16 mouse cellular contexts compared by ENCODE assay signal in the genomic region with DNA sequence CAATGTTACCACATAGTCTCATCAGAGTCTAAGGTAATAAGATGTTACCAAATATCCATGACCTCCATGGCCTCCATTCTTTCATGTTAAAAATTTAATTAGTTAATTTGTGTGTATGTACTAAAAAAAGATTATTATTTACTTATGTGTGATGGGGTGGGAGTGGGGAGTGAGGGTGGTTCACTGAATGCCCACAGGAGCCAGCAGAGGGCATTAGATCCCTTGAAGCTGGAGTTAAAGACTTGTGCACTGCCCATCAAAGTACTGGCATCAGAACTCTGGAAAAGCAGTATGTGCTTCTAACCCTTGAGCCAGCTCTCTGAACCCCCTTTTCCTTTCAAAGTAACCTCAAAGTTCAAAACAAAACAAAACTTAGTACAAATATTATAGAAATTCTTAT. TPM values are rescaled to one million over a fixed set of nuclear protein-coding genes. Genes with fewer than 3 reads are reported as not detected.
DNase-seq lines count a peak whose midpoint lies in the region; ATAC-seq and TF ChIP-seq lines count a peak whose summit lies in the region.
"Had no signal": no experiment of that assay in that cellular context is flagged by ENCODE, and none has a peak within 500 bp of the region (broad histone marks: within the 10 kb centered on the region; RNA-seq: fewer than 3 reads in every experiment).

No protein-coding gene starts in this region.

- no peaks in the 10 kb centered on the region for H3K4me1 ChIP-seq in kidney, adult 2 months (ENCODE audit: control insufficient read depth, insufficient read depth, low read length)
- H3K4me1 ChIP-seq in stomach, postnatal 0 days (replicated peaks; ENCODE audit: control insufficient read depth, insufficient read depth) = no peaks in the 10 kb centered on the region
- H3K4me1 ChIP-seq: heart, embryonic 12.5 days; neural tube, embryonic 13.5 days had no signal

- H3K27me3 ChIP-seq in kidney, adult 2 months (replicated peaks; ENCODE audit: control insufficient read depth, insufficient read depth, low read length) = no peaks in the 10 kb centered on the region
- H3K27me3 ChIP-seq in stomach, postnatal 0 days (ENCODE audit: control insufficient read depth, insufficient read depth, low read length) = no peaks in the 10 kb centered on the region
- H3K27me3 ChIP-seq: heart, embryonic 12.5 days; neural tube, embryonic 13.5 days had no signal

- ATAC-seq in CD4-positive, CD25-positive, alpha-beta regulatory T cell, adult 4 months = no peak
- ATAC-seq in stomach, postnatal 0 days (ENCODE audit: low FRiP score, low TSS enrichment) = no peak
- no peak for ATAC-seq in cerebellum, adult (ENCODE audit: insufficient number of reproducible peaks, low FRiP score, low TSS enrichment)
- ATAC-seq: inflammation-experienced regulatory T-cells, adult 6 months had no signal

- no peaks in the 10 kb centered on the region; the same call in 1 of the 2 replicates for H3K36me3 ChIP-seq in kidney, adult 2 months (ENCODE audit: control insufficient read depth, insufficient read depth, low read length)
- H3K36me3 ChIP-seq in stomach, postnatal 0 days (ENCODE audit: control insufficient read depth, insufficient read depth, low read length) = no peaks in the 10 kb centered on the region; the same call in 1 of the 2 replicates

- H3K27ac ChIP-seq in kidney, adult 2 months (ENCODE audit: insufficient read depth, low read depth, low read length) = no peak overlapping the region
- no peak overlapping the region for H3K27ac ChIP-seq in stomach, postnatal 0 days (replicated peaks)
- H3K27ac ChIP-seq: neural tube, embryonic 13.5 days had no signal

- H3K4me3 ChIP-seq in kidney, adult 2 months (ENCODE audit: insufficient read depth, low read depth, low read length) = no peak overlapping the region
- no peak overlapping the region for H3K4me3 ChIP-seq in stomach, postnatal 0 days (ENCODE audit: low read depth, low read length)
- H3K4me3 ChIP-seq: heart, embryonic 12.5 days; neural tube, embryonic 13.5 days had no signal

- no peak overlapping the region for H3K9ac ChIP-seq in stomach, postnatal 0 days (ENCODE audit: low read length)
- H3K9ac ChIP-seq: heart, embryonic 12.5 days; neural tube, embryonic 13.5 days had no signal

- H3K9me3 ChIP-seq in stomach, postnatal 0 days (ENCODE audit: control insufficient read depth, low read length) = no peaks in the 10 kb centered on the region
- H3K9me3 ChIP-seq: heart, embryonic 12.5 days; neural tube, embryonic 13.5 days had no signal

- TF ChIP-seq CTCF in kidney, adult 2 months (conservative IDR thresholded peaks at IDR 0.05; ENCODE audit: insufficient read depth, insufficient read length, low read depth, low read length) = peak; percentile 35
- peak; percentile 49 for TF ChIP-seq CTCF in stomach, postnatal 0 days (IDR thresholded peaks at IDR 0.05; ENCODE audit: low read depth)

- no peak for TF ChIP-seq POLR2A in kidney, adult 2 months (IDR thresholded peaks at IDR 0.05; ENCODE audit: low read depth, low read length)

- TF ChIP-seq EP300 in stomach, postnatal 0 days (optimal IDR thresholded peaks at IDR 0.05) = no peak

- H3K4me2 ChIP-seq in stomach, postnatal 0 days (replicated peaks; ENCODE audit: low read depth) = no peak overlapping the region
- H3K4me2 ChIP-seq: heart, embryonic 12.5 days; neural tube, embryonic 13.5 days had no signal

- DNase-seq in CD4-positive, CD25-positive, alpha-beta regulatory T cell, adult 2 months (ENCODE audit: low read depth, low spot score) = peak; percentile 5
- no peak for DNase-seq in kidney, adult 2 months
- DNase-seq in kidney, postnatal 10 days = no peak
- peak; percentile 15 for DNase-seq in lung, postnatal 36 days
- DNase-seq in lung, adult 18-20 months = no peak
- no peak for DNase-seq in stomach, postnatal 0 days (ENCODE audit: low spot score)
- DNase-seq: adrenal gland, postnatal 36 days; cerebellum, postnatal 36 days; gastrocnemius, postnatal 36 days; kidney, postnatal 14 days; layer of hippocampus, adult 9-11 months had no signal

RNA-seq across cellular contexts. Expression of a gene that starts 39.9 kb away (rescaled TPM):
- 1 to 10 TPM; 3.7 to 6.7 TPM for polyA plus RNA-seq in CD4-positive, CD25-positive, alpha-beta regulatory T cell, adult 4 months (2017; shearing (Covaris generic))
- polyA plus RNA-seq in kidney, adult 2 months (2012; rRNA removed) = 19.0 and 19.8 TPM in 2 replicates
- polyA plus RNA-seq in stomach, postnatal 0 days (2015; fragmentation: Nextera tagmentation; extraction: Ambion mirVana) = 22.2 and 24.0 TPM in 2 replicates

RNA-seq across cellular contexts. Expression of a gene that starts 54.5 kb away (rescaled TPM):
- 10 to 100 TPM; 20.1 to 27.6 TPM for polyA plus RNA-seq in CD4-positive, CD25-positive, alpha-beta regulatory T cell, adult 4 months (2017; shearing (Covaris generic))
- 68.3 and 78.0 TPM in 2 replicates for polyA plus RNA-seq in kidney, adult 2 months (2012; rRNA removed)
- polyA plus RNA-seq in stomach, postnatal 0 days (2015; fragmentation: Nextera tagmentation; extraction: Ambion mirVana) = 35.7 and 37.8 TPM in 2 replicates

Comparison
In these comparisons a context has a peak if more than half of its experiments do, and no peak if none do; other contexts are left out.
1. DNase-seq: peak in CD4-positive, CD25-positive, alpha-beta regulatory T cell, adult 2 months (single experiment) and lung, postnatal 36 days (single experiment); none in kidney, adult 2 months (single experiment), kidney, postnatal 10 days (single experiment), lung, adult 18-20 months (0 of 2) and stomach, postnatal 0 days (single experiment).